11 mouse cellular contexts compared by ENCODE assay signal in genomic region chr10:12248853-12249252, GRCm38 (mm10).
A peak's percentile ranks its signal among the peaks of the same experiment; 100 is the strongest.
DNase-seq lines count a peak whose midpoint lies in the region; ATAC-seq lines count a peak whose summit lies in the region.
"Had no signal": no experiment of that assay in that cellular context is flagged by ENCODE, and none has a peak within 500 bp of the region (broad histone marks: within the 10 kb centered on the region; RNA-seq: fewer than 3 reads in every experiment).

No protein-coding gene starts in this region.

- H3K4me3 ChIP-seq in embryonic facial prominence, embryonic 14.5 days (ENCODE audit: low read depth, low read length), result no peak overlapping the region
- no peak overlapping the region for H3K4me3 ChIP-seq in embryonic facial prominence, embryonic 10.5 days
- no peak overlapping the region for H3K4me3 ChIP-seq in limb, embryonic 13.5 days
- H3K4me3 ChIP-seq in limb, embryonic 10.5 days, result no peak overlapping the region

- peak; percentile 45 for DNase-seq in embryonic facial prominence, embryonic 14.5 days (ENCODE audit: low spot score)
- DNase-seq in embryonic facial prominence, embryonic 10.5 days (ENCODE audit: low spot score), result no peak
- no peak for DNase-seq in limb, embryonic 10.5 days (ENCODE audit: low spot score)
- peak; percentile 58 for DNase-seq in adipocyte (ENCODE audit: low spot score)
- DNase-seq in layer of hippocampus, postnatal 14 days (ENCODE audit: low spot score in 2 of 2), result peak; percentile 5 to 18
- DNase-seq in testis, postnatal 14 days (ENCODE audit: low spot score), result no peak
- DNase-seq: B cell, adult 2 months; gastrocnemius, postnatal 14 days; lung, adult 2 months had no signal

- no peak overlapping the region for H3K27ac ChIP-seq in embryonic facial prominence, embryonic 14.5 days (replicated peaks; ENCODE audit: low read depth, low read length)
- H3K27ac ChIP-seq in embryonic facial prominence, embryonic 10.5 days (replicated peaks), result no peak overlapping the region
- H3K27ac ChIP-seq in limb, embryonic 13.5 days, result no peak overlapping the region
- H3K27ac ChIP-seq in limb, embryonic 10.5 days, result no peak overlapping the region

- ATAC-seq in embryonic facial prominence, embryonic 14.5 days (ENCODE audit: low read depth), result peak; percentile 26; the same call in 1 of the 2 replicates
- 0 out of 2 replicates have a peak, but pooled peaks have one; percentile 40 for ATAC-seq in limb, embryonic 13.5 days (ENCODE audit: low FRiP score, low read depth)
- no peak for ATAC-seq in megakaryocyte, adult 5-6 weeks (ENCODE audit: poor library complexity, severe bottlenecking)

- H3K4me1 ChIP-seq in embryonic facial prominence, embryonic 14.5 days (ENCODE audit: control insufficient read depth, insufficient read depth, low read length), result no peaks in the 10 kb centered on the region
- H3K4me1 ChIP-seq in embryonic facial prominence, embryonic 10.5 days, result no peaks in the 10 kb centered on the region
- H3K4me1 ChIP-seq in limb, embryonic 13.5 days, result no peaks in the 10 kb centered on the region
- H3K4me1 ChIP-seq in limb, embryonic 10.5 days, result no peaks in the 10 kb centered on the region

- no peak overlapping the region for H3K9ac ChIP-seq in embryonic facial prominence, embryonic 14.5 days (ENCODE audit: low read depth, low read length)
- no peak overlapping the region for H3K9ac ChIP-seq in limb, embryonic 13.5 days

- H3K36me3 ChIP-seq in embryonic facial prominence, embryonic 14.5 days (ENCODE audit: control insufficient read depth, insufficient read depth, low read length), result no peaks in the 10 kb centered on the region
- no peaks in the 10 kb centered on the region for H3K36me3 ChIP-seq in embryonic facial prominence, embryonic 10.5 days (replicated peaks)
- H3K36me3 ChIP-seq in limb, embryonic 13.5 days, result no peaks in the 10 kb centered on the region
- no peaks in the 10 kb centered on the region for H3K36me3 ChIP-seq in limb, embryonic 10.5 days

- no peaks in the 10 kb centered on the region for H3K9me3 ChIP-seq in embryonic facial prominence, embryonic 14.5 days (ENCODE audit: control insufficient read depth, low read length)
- H3K9me3 ChIP-seq in embryonic facial prominence, embryonic 10.5 days, result no peaks in the 10 kb centered on the region
- H3K9me3 ChIP-seq in limb, embryonic 13.5 days, result no peaks in the 10 kb centered on the region
- H3K9me3 ChIP-seq in limb, embryonic 10.5 days (replicated peaks), result no peaks in the 10 kb centered on the region

- H3K27me3 ChIP-seq in embryonic facial prominence, embryonic 14.5 days (replicated peaks; ENCODE audit: control insufficient read depth, insufficient read depth, low read length), result no peaks in the 10 kb centered on the region
- H3K27me3 ChIP-seq in embryonic facial prominence, embryonic 10.5 days (replicated peaks; ENCODE audit: low read depth, poor library complexity, severe bottlenecking), result no peaks in the 10 kb centered on the region
- no peaks in the 10 kb centered on the region for H3K27me3 ChIP-seq in limb, embryonic 13.5 days
- no peaks in the 10 kb centered on the region for H3K27me3 ChIP-seq in limb, embryonic 10.5 days (ENCODE audit: low read depth, poor library complexity, severe bottlenecking)

- H3K4me2 ChIP-seq in embryonic facial prominence, embryonic 14.5 days (ENCODE audit: low read depth, low read length), result no peak overlapping the region
- no peak overlapping the region for H3K4me2 ChIP-seq in limb, embryonic 13.5 days (replicated peaks)

- 67% methylated on average over 3 of the region's 3 CpGs for WGBS in embryonic facial prominence, embryonic 14.5 days
- 87% methylated on average over 3 of the region's 3 CpGs for WGBS in embryonic facial prominence, embryonic 10.5 days
- WGBS in limb, embryonic 13.5 days, result 77% methylated on average over 3 of the region's 3 CpGs
- WGBS in limb, embryonic 10.5 days, result 88% methylated on average over 3 of the region's 3 CpGs

Comparison
In these comparisons a context has a peak if more than half of its experiments do, and no peak if none do; other contexts are left out.
1. DNase-seq: peak in embryonic facial prominence, embryonic 14.5 days (single experiment), adipocyte (single experiment) and layer of hippocampus, postnatal 14 days (2 of 2); none in embryonic facial prominence, embryonic 10.5 days (single experiment), limb, embryonic 10.5 days (single experiment) and testis, postnatal 14 days (single experiment).